ENCODE assay signal across 8 mouse cellular contexts in genomic region chrX:71364554-71364991, GRCm38 (mm10). TPM values are rescaled to one million over a fixed set of nuclear protein-coding genes. Genes with fewer than 3 reads are reported as not detected.
A peak's percentile ranks its signal among the peaks of the same experiment; 100 is the strongest.
DNase-seq lines count a peak whose midpoint lies in the region; ATAC-seq and TF ChIP-seq lines count a peak whose summit lies in the region.

Mtmr1 (plus strand) TSS chrX:71364760.

- peak within 1 kb of the TSS; percentile 52 for H3K4me2 ChIP-seq in forebrain, embryonic 14.5 days (ENCODE audit: low read length)

- H3K27ac ChIP-seq in ES-Bruce4 (ENCODE audit: insufficient read depth, low read length): no peak within 1 kb of the TSS
- peak within 1 kb of the TSS; percentile 66 for H3K27ac ChIP-seq in forebrain, embryonic 14.5 days (ENCODE audit: low read depth, low read length)

- H3K4me3 ChIP-seq in ES-Bruce4 (ENCODE audit: low read depth, low read length): peak within 1 kb of the TSS; percentile 72
- H3K4me3 ChIP-seq in forebrain, embryonic 14.5 days (ENCODE audit: low read depth, low read length): peak within 1 kb of the TSS; percentile 51
- H3K4me3 ChIP-seq in lung, adult 2 months (replicated peaks; ENCODE audit: extremely low read depth, low read depth, low read length): peak within 1 kb of the TSS; percentile 91

- peak within 1 kb of the TSS; percentile 61 for H3K9ac ChIP-seq in ES-Bruce4 (ENCODE audit: low read depth, poor library complexity, severe bottlenecking)
- peak within 1 kb of the TSS; percentile 73 for H3K9ac ChIP-seq in forebrain, embryonic 14.5 days (ENCODE audit: low read length)

- no peak for TF ChIP-seq POLR2A in ES-Bruce4 (IDR thresholded peaks at IDR 0.05; ENCODE audit: insufficient read depth, low read length)
- TF ChIP-seq POLR2A in lung, adult 2 months (IDR thresholded peaks at IDR 0.05; ENCODE audit: borderline replicate concordance, extremely low read depth, low read depth, low read length): 0 out of 2 replicates have a peak, but pooled peaks have one; percentile 16

- peak; percentile 90 for ATAC-seq in forebrain, embryonic 14.5 days
- peak; percentile 84 for ATAC-seq in neutrophil, adult 5-6 weeks (ENCODE audit: extremely low read depth, insufficient number of reproducible peaks, low FRiP score, poor library complexity, severe bottlenecking)

- intact Hi-C loops in heart, postnatal 10 days (cut with DNase I): no loop called here

- no peaks in the 10 kb centered on the region for H3K4me1 ChIP-seq in ES-Bruce4 (ENCODE audit: control insufficient read depth, insufficient read depth, low read length)
- H3K4me1 ChIP-seq in forebrain, embryonic 14.5 days (ENCODE audit: control insufficient read depth, insufficient read depth, low read length): no peaks in the 10 kb centered on the region
- no peaks in the 10 kb centered on the region for H3K4me1 ChIP-seq in lung, adult 2 months (ENCODE audit: control insufficient read depth, insufficient read depth, low read length)

- 38% methylated on average over 46 of the region's 47 CpGs for WGBS in forebrain, embryonic 14.5 days
- 20% methylated on average over 47 of the region's 47 CpGs for WGBS in lung, adult 2 months

- H3K9me3 ChIP-seq in ES-Bruce4 (replicated peaks; ENCODE audit: control insufficient read depth, insufficient read depth, low read length, poor library complexity, severe bottlenecking): no peaks in the 10 kb centered on the region
- H3K9me3 ChIP-seq in forebrain, embryonic 14.5 days (replicated peaks; ENCODE audit: control insufficient read depth, low read length): no peaks in the 10 kb centered on the region

- no peaks in the 10 kb centered on the region for H3K36me3 ChIP-seq in ES-Bruce4 (ENCODE audit: control insufficient read depth, insufficient read depth, low read length, poor library complexity, severe bottlenecking)
- no peaks in the 10 kb centered on the region for H3K36me3 ChIP-seq in forebrain, embryonic 14.5 days (ENCODE audit: control insufficient read depth, insufficient read depth, low read length)

- peak; percentile 80 for DNase-seq in cerebellum, adult 11 months
- DNase-seq in forebrain, embryonic 14.5 days (ENCODE audit: low spot score): peak; percentile 70
- DNase-seq in heart, postnatal 10 days: peak; percentile 81
- DNase-seq in layer of hippocampus, adult 18-20 months (ENCODE audit: low spot score in 2 of 2): peak; percentile 61 to 77
- DNase-seq in lung, adult 2 months: peak; percentile 76
- peak; percentile 81 for DNase-seq in testis, postnatal 14 days (ENCODE audit: low spot score)

- no peak for TF ChIP-seq CTCF in ES-Bruce4 (IDR thresholded peaks at IDR 0.05; ENCODE audit: low read depth, low read length)
- TF ChIP-seq CTCF in lung, adult 2 months (IDR thresholded peaks at IDR 0.05; ENCODE audit: insufficient read depth, low read length): no peak

- no peaks in the 10 kb centered on the region for H3K27me3 ChIP-seq in ES-Bruce4 (ENCODE audit: control insufficient read depth, insufficient read depth, low read length, poor library complexity, severe bottlenecking)
- H3K27me3 ChIP-seq in forebrain, embryonic 14.5 days (replicated peaks; ENCODE audit: control insufficient read depth, insufficient read depth, low read length): no peaks in the 10 kb centered on the region

- TF ChIP-seq EP300 in ES-Bruce4 (IDR thresholded peaks at IDR 0.05; ENCODE audit: insufficient read depth, low read depth, low read length): no peak

RNA-seq across cellular contexts. Expression of gene Mtmr1, which starts in this region (rescaled TPM):
- polyA plus RNA-seq in ES-Bruce4 (2011; ENCODE audit: insufficient read depth, insufficient read length, low read depth, missing spikeins): 8.1 and 9.4 TPM in 2 replicates
- polyA plus RNA-seq in forebrain, embryonic 14.5 days (2014; fragmentation: Nextera tagmentation; extraction: Ambion mirVana): 19.7 and 20.2 TPM in 2 replicates
- total RNA-seq in heart, postnatal 10 days (2021): 10 to 100 TPM; 30.8 to 31.6 TPM
- total RNA-seq in layer of hippocampus, adult 18-20 months (2021): 10 to 100 TPM; 52.5 to 57.1 TPM
- polyA plus RNA-seq in lung, adult 2 months (2012; rRNA removed): 6.3 and 10.1 TPM in 2 replicates
- total RNA-seq in neutrophil, adult 5-6 weeks (2017): 27.0 and 30.4 TPM in 2 replicates
